Mouse (Mus musculus) liver, embryonic 14.5 days (tissue): Measurements from ENCODE around the gene Foxj3.

ENCODE experiments used
- CTCF ChIP-seq: IDR thresholded peaks from 2 replicates; pipeline ENCODE4 v1.5.1; 2016; ENCODE audit warnings: antibody characterized with exemption, low read depth, control low read depth
- EP300 ChIP-seq: IDR thresholded peaks from 2 replicates; pipeline ENCODE4 v1.6.1; 2016; ENCODE audit warnings: antibody characterized with exemption, low read depth

GRCm38 (mm10) chr4:119614724-119615123 is 77.9 kb downstream of the Foxj3 start:
- TF ChIP-seq CTCF (no peak), EP300 (no peak)
